Mouse (Mus musculus): ENCODE measurements around the gene Mcf2.

The Mcf2 gene

GRCm38 (mm10) chrX:60178744-60179458, at the start of gene Mcf2:
Gene Mcf2 (minus strand): TSS chrX:60179089.
- DNase-seq = peak; percentile 1

DNA sequence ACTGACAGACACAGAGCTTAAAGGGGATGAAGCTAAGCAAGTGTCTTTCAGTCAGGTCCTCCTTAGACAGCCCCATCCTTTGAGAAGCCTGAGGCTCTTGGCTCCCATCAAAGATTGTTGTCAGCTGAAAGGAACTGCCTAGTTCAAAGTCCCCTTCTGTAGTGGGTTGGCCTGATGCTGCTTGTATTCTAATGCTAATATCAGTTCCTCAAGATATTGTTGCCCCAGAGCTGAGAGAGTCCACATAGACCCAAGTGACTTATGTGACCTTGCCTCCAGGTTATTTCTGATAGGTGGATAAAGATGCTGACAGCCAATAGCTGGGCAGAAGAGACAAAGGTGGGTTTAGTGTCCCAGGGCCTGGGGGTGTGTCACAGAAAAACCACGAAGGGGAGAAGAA, 8.8 kb upstream of the Mcf2 start:
- DNase-seq = no peak

GRCm38 (mm10) chrX:60182611-60183010, 3.7 kb upstream of the Mcf2 start:
- no peak for DNase-seq

GRCm38 (mm10) chrX:60178025-60178743, 705 bp downstream of the Mcf2 start:
- DNase-seq = peak; percentile 2

DNA sequence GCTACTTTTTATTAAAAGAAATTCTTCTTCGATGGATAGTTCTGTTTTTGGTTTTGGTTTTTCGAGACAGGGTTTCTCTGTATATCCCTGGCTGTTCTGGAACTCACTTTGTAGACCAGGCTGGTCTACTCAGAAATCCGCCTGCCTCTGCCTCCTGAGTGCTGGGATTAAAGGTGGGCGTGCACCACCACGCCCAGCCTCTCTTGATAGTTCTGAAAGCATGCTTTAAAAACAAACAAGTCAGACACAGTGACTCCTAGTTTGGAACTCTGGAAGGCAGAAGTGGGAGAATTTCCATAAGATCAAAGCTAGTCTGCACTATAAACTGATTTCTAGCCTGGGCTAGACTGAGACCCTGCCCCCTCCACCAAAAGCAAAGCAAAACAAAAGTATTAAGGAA, 8.8 kb downstream of the Mcf2 start:
- no peak for DNase-seq

DNA sequence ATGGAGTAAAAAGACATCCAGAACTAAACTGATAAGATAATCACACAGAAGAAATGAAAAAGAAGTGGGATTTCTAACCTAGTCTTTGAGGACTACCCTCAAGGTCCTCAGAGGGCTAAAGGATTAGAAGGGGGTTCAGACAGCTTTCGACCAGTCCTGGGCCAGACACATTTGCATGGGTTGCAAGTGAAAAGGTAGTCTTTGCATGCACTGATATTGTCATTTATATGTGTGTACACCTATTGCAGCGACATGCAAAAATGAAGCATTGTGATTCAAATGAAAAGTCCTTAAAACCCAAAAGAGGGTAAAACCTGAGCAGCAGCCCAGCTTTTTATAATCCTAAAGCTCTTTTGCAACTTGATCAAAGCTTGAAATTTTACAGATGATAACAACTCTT, 9.4 kb downstream of the Mcf2 start:
- no peak for DNase-seq

DNA sequence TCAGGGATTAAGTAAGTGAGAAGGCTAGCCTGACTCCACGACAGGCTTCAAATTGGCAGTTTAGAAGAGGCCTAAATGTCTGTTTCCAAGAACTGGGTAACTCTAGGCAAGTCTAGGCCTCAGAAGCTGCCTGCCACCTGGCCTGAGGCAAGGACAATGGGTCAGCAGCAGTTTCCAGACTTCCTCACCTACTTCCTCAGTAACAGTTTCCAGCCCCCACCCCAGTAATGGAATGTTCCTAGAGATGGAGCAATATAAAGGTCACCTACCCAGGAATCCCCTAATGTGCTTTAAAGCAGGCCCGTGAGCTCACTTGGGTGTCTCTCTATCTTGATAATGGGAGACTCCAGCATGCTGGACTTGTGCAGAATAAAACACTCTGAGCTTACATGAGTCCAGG, 10.1 kb downstream of the Mcf2 start:
- no peak for DNase-seq

GRCm38 (mm10) chrX:60147268-60147974, 31.5 kb downstream of the Mcf2 start:
- DNase-seq = peak; percentile 3

DNA sequence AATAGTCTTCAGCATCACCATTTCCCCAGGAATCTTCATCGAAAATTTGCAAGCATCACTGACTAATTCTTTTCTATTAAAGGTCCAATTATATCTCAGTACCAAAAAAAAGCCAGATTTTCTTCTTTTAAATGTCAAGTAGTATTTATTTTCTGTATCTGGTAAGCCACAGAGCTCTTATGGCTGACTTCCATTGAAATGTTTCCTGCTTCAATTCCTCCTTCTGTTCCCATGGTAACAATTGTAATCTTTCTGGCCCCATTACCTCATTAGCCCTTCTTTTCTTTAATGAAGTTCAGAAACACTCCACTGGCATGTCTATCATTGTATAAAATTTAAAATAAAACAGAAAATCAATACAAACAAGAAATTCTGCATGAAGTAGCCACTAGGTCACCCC, 103.5 kb downstream of the Mcf2 start:
- no peak for DNase-seq

DNA sequence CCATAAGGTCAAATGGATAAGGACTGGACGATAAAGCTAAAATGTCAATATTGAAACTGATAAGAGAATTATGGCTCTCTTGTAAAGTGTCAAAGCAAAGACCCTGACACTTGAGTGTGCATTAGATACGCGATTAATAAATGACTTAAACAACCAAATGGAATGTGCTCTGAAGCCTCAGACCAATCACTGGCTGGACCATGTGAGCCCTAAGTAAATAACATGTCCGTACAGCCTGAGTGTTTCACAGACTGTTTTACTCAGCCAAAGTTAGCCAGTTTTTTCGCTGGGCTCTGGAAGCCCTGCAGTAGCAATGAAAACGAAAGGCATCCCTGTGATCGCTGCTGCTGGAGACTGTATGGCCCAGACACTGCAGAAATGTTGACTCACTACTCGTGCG, 123.7 kb downstream of the Mcf2 start:
- no peak for DNase-seq

GRCm38 (mm10) chrX:60054745-60055144, 124.1 kb downstream of the Mcf2 start:
- no peak for DNase-seq

- peak; percentile 28 for DNase-seq
These were observed 152.2 kb downstream of the Mcf2 start for GRCm38 (mm10) chrX:60026654-60027053.

DNA sequence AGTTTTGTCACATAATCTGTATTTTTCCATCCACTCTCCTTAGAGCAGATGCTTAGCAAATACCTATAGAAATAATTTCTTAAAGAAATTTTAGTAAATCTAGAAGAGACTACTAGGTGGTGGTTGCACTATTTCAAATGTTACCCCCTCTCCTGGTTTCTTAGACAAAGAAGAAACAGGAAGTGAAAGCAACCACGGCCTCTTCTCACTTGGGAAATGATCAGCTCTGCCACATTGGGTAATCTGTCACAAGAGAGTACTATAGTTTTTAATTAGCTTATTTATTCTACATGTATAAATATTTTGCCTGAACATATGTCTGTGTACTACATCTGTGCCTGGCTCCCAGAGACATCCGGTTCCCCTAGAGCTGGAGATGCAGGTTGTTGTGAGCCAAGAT, 157.3 kb downstream of the Mcf2 start:
- no peak for DNase-seq

DNA sequence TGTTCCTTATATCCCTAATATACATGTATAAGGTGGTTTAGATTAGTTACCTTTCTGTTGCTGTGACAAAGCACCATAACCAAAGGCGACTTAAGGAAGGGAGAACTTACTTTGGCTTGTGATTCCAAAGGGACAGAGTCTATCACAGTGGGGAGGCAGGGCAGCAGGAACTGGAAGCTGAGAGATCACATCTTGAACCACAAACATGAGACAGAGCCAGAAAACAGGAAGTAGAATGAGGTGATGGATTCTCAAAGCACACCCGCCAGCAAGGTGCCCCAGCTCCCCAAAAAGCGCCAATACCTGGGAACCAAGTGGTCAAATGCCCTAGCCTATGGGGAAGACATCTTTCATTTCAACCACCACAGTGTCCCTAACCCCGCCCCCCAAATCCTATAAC, 157.9 kb downstream of the Mcf2 start:
- no peak for DNase-seq

DNA sequence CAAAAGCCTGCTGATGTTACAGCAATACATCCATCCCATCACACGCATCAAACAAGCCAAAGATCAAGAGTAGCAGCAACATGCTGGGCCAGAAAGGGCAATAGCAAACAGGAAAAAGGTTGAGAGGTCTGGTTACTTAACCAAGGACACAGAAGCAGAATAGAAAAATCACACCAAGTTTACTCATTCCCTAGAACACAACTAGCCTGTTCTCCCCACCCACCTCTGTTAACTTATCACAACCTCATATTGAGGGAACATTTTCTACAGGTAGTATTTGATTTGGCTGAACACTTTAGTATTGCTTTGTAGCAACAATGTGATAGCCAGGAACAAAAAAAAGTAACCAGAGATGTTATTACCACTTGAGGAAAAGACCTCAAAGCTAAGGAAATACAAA, 164.3 kb downstream of the Mcf2 start:
- no peak for DNase-seq

DNA sequence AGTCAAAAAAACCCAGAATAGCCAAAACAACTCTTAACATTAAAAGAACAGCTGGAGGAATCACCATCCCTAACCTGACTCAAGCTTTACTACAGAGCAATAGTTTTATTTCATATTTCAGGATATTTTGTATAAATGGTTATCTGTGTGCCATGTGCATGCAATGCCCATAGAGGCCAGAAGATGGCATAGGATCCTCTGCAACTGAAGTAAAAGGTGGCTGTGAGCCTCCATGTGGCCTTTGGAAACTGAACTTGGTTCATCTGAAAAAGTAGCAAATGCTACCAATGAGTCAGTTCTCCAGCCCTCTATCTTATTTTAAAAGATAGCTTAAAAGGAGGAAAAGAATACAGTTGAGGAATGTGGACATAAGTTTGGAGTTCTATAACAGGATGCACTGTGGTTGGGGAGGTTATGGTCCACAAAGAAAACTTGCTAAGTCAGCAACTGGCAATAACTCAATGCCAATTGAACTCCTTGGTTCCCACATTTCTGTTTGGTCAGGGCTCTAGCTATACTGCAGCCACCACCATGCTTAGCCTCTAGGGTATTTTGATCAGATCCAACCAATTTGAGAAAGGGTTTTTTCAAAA, 165.7 kb downstream of the Mcf2 start:
- DNase-seq = peak; percentile 10

Measured in right cerebral cortex, postnatal 4 days (tissue).